Mouse (Mus musculus) forebrain, embryonic 11.5 days (tissue): ENCODE measurements around the gene Emc7. TPM values are rescaled to one million over a fixed set of nuclear protein-coding genes. Genes with fewer than 3 reads are reported as not detected.
"Not testable (repeated sequence)": the region's sequence is repeated elsewhere in the genome, so short reads cannot be mapped to it uniquely, and the experiment has no call there.

ENCODE experiments used
- ATAC-seq: fragments of 200-750 bp; cut with Nextera tagmentation; replicated peaks from 2 replicates; pipeline ENCODE4 v1.8.0; 2017; ENCODE audit warnings: moderate TSS enrichment; ENCODE audit not compliant: low FRiP score
- DNase-seq: peaks from one replicate; pipeline ENCODE4 v3.0.0-alpha.2; 2017; ENCODE audit warnings: low spot score
- H3K27ac ChIP-seq: fragments of 300-500 bp; sonication (generic); 2 replicates; pipeline ENCODE4 v1.5.1; 2014; ENCODE audit warnings: low read depth, low read length
- H3K27me3 ChIP-seq: fragments of 300-500 bp; sonication (generic); 2 replicates; pipeline ENCODE4 v1.6.1; 2014; ENCODE audit warnings: mild to moderate bottlenecking, low read length, mixed read lengths; ENCODE audit not compliant: control insufficient read depth, insufficient read depth
- H3K36me3 ChIP-seq: fragments of 300-500 bp; sonication (generic); 2 replicates; pipeline ENCODE4 v1.6.1; 2014; ENCODE audit warnings: mild to moderate bottlenecking, low read length, moderate library complexity, mixed read lengths; ENCODE audit not compliant: control insufficient read depth, insufficient read depth
- H3K4me1 ChIP-seq: fragments of 300-500 bp; sonication (generic); replicated peaks from 2 replicates; pipeline ENCODE4 v1.6.1; 2014; ENCODE audit warnings: low read length, mixed read lengths; ENCODE audit not compliant: control insufficient read depth, insufficient read depth
- H3K4me2 ChIP-seq: fragments of 300-500 bp; sonication (generic); 2 replicates; pipeline ENCODE4 v1.6.1; 2014; ENCODE audit warnings: low read depth, mild to moderate bottlenecking, low read length, moderate library complexity, mixed read lengths; ENCODE audit not compliant: severe bottlenecking
- H3K4me3 ChIP-seq: fragments of 300-500 bp; sonication (generic); 2 replicates; pipeline ENCODE4 v1.5.1; 2014; ENCODE audit warnings: low read depth, low read length
- H3K9ac ChIP-seq: fragments of 300-500 bp; sonication (generic); 2 replicates; pipeline ENCODE4 v1.6.1; 2014; ENCODE audit warnings: low read length
- H3K9me3 ChIP-seq: fragments of 300-500 bp; sonication (generic); 2 replicates; pipeline ENCODE4 v1.6.1; 2016; ENCODE audit warnings: low read length, mixed read lengths; ENCODE audit not compliant: control insufficient read depth
- WGBS: fragments of 180-500 bp; shearing (Covaris S2); extraction: QIAGEN DNeasy Blood & Tissue Kit; methylation state at CpG from one replicate; pipeline ENCODE4 v1.1.7; 2014; 5-methylcytosine and 5-hydroxymethylcytosine counted together
- polyA plus RNA-seq: library from polyadenylated mRNA; unstranded; fragments of >200 nt; fragmentation: Nextera tagmentation; extraction: Ambion mirVana; gene quantifications from 2 replicates; pipeline ENCODE4 v1.2.1, GENCODE M21; 2014

The Emc7 gene
- 9.9 and 11.6 TPM in 2 replicates for polyA plus RNA-seq

DNA sequence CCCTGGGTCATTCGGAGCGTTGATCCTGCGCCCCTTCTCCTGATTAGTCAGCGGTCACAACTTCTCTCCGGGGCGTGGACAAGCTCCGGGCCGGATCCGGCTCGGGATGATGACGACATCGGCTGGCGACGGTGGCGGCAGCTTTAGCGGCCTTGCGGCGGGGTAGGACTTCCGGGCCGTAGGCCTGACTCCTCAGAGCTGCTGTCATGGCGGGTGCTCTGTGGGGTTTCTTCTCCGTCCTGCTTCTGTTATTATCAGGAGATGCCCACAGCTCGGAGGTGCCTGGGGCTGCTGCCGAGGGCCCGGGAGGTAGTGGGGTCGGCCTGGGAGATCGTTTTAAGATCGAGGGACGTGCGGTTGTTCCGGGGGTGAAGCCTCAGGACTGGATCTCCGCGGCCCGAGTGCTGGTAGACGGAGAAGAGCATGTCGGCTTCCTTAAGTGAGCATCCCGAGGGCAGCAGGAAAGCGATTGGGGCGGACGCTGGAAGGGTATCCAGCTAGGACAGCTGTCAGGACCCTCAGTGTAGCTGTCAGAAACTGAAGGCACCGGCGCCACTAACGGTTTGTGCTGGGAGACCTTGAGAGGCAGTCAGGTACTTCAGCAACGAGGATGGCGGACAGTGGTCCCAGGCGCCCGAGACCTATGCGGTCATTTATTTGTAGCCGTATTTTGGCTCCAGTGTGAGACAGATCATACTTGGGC lies at the start of gene Emc7:
Gene Emc7, plus strand, starts transcription at position 136 of the 703 bp plus-strand sequence.
- WGBS: under 1% methylated on average over 49 of the region's 49 CpGs
- H3K27me3 ChIP-seq: no peaks in the 10 kb centered on the region
- H3K4me3 ChIP-seq: peak within 1 kb of the TSS; percentile 81
- no peaks in the 10 kb centered on the region for H3K4me1 ChIP-seq
- peak; percentile 97 for DNase-seq
- no peaks in the 10 kb centered on the region; the same call in 1 of the 2 replicates for H3K36me3 ChIP-seq
- H3K4me2 ChIP-seq: peak within 1 kb of the TSS; percentile 81
- no peaks in the 10 kb centered on the region for H3K9me3 ChIP-seq
- peak; percentile 97 for ATAC-seq
- 0 out of 2 replicates have a peak within 1 kb of the TSS, but pooled peaks have one; percentile 18 for H3K27ac ChIP-seq
- peak within 1 kb of the TSS; percentile 84 for H3K9ac ChIP-seq

DNA sequence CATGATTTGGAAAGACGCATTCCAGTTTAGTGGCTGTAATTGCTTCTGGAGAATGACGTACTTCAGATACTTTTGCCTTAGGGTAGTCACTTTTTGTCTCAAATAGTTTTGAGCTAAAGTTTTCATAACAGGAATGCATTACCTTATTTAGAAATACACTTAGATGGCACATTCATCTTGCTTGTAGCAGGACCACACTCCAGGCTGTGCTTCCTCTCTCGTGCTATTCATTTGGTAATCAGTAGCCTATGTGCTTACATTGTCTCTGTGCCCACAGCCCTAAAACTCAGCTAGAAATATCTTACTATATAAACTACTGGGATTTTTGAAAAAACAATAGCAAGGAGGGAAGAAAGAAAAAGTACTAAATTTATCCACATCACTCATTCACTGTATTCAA lies 47.8 kb upstream of the Emc7 start:
- no peaks in the 10 kb centered on the region for H3K4me1 ChIP-seq
- H3K9ac ChIP-seq: no peak overlapping the region
- H3K4me2 ChIP-seq: no peak overlapping the region
- no peak overlapping the region for H3K4me3 ChIP-seq
- DNase-seq: no peak
- H3K27ac ChIP-seq: no peak overlapping the region
- no peaks in the 10 kb centered on the region for H3K27me3 ChIP-seq
- no peaks in the 10 kb centered on the region for H3K9me3 ChIP-seq
- 91% methylated on average over 3 of the region's 3 CpGs for WGBS
- ATAC-seq: no peak
- H3K36me3 ChIP-seq: peaks cover 2% of the 10 kb centered on the region; the same call in 1 of the 2 replicates

DNA sequence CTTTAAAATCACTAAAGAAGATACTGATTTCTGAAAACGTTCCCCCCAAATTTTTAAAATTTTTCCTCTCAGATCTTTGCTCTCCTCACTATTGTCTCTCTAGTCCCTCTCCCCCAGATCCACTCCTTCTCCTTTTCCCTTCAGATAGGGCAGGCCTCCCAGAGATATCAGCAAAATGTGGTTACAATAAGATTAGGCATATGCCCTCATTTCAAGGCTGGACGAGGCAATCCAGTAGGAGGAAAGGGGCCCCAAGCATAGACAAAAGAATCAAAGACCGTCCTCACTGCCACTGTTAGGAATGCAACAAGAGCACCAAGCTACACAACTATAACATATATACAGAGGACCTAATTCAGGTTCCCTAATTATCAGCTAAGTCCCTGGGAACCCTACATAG lies 29.5 kb upstream of the Emc7 start:
- WGBS: 70% methylated on average over 3 of the region's 3 CpGs
- Histone ChIP-seq H3K36me3 (no peaks in the 10 kb centered on the region), H3K9ac (no peak overlapping the region), H3K4me1 (no peaks in the 10 kb centered on the region), H3K9me3 (no peaks in the 10 kb centered on the region), H3K4me2 (no peak overlapping the region), H3K27ac (no peak overlapping the region), H3K27me3 (no peaks in the 10 kb centered on the region), H3K4me3 (no peak overlapping the region)
- ATAC-seq: no peak
- no peak for DNase-seq

DNA sequence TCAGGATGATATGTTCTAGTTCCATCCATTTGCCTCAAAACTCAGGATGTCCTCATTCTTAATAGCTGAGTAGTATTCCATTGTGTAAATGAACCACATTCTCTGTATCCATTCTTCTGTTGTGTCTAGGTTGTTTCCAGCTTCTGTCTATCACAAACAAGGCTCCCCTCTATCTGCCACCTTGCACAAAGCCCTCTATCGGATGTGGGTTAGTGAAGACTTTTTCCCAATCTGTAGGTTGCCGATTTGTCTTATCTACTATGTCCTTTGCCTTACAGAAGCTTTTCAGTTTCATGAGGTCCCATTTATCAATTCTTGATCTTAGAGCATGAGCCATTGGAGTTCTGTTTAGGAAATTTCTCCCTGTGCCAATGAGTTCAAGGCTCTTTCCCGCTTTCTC lies 26.3 kb upstream of the Emc7 start:
- H3K9me3 ChIP-seq, H3K27ac ChIP-seq, H3K36me3 ChIP-seq, H3K4me3 ChIP-seq, H3K9ac ChIP-seq, ATAC-seq, H3K4me2 ChIP-seq, H3K4me1 ChIP-seq, DNase-seq, H3K27me3 ChIP-seq: not testable (repeated sequence)
- WGBS: 95% methylated on average over 3 of the region's 3 CpGs

DNA sequence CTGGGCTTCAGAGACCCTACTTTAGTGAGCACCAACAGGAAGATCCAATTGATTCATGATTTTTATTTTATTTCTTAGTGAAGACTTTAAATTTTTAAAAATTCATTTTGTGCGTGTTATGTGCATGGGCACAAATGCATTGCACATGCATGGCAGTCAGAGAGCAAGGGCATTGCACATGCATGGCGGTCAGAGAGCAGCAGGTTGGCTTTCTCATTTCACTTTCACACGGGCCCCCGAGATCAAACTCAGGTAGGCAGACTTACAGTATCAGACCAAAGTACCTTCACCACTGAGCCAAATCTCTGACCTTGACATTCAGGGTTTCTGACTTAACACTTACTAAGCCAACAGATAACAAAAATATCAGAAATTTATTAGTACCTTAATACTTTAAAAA lies 25.1 kb upstream of the Emc7 start:
- H3K36me3 ChIP-seq: no peaks in the 10 kb centered on the region
- no peak overlapping the region for H3K4me2 ChIP-seq
- H3K9me3 ChIP-seq: no peaks in the 10 kb centered on the region
- no peak overlapping the region for H3K4me3 ChIP-seq
- no peak overlapping the region for H3K9ac ChIP-seq
- no peaks in the 10 kb centered on the region for H3K4me1 ChIP-seq
- DNase-seq (no peak), ATAC-seq (no peak)
- WGBS: 89% methylated on average over 4 of the region's 4 CpGs
- no peaks in the 10 kb centered on the region for H3K27me3 ChIP-seq
- H3K27ac ChIP-seq: no peak overlapping the region

DNA sequence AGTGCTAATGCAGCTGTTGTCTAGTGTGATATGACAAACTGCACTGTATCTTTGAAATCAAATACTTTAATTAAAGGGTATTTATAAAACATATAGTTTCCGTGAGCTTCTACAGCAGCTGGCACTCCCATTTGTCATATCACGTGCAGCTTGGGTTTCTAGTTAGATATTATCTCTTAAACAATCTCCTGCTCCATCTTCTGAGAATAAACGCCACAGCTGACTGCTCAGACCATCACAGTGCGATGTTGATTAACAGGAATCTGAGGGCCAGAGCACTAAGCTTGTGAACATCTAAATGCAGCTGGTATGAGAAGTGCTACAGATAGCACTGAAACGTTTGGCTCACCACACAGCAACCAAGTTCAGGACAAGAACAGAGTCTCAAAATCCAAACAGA lies 24.4 kb upstream of the Emc7 start:
- no peaks in the 10 kb centered on the region for H3K4me1 ChIP-seq
- WGBS: 79% methylated on average over 5 of the region's 5 CpGs

DNA sequence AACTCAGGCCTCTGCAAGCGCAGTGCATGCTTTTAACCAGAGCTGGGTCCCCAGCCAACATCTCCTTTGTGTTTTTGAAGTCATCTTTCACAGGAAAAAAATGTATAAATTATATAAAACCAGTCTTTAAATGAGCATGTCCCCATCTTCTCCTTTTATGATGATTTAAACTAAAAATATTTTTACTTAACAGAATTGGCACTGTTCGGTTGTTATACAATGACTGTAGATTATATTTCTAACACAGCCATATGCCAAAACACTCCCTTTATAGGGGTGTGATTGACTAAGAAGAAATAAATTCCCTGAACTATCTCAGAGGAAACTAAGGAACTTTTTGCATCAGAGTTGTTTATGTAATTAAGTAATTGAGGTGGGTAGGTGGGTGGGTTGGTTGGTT lies 22.3 kb upstream of the Emc7 start:
- no peak for DNase-seq
- 94% methylated on average over 2 of the region's 2 CpGs for WGBS
- H3K4me1 ChIP-seq: no peaks in the 10 kb centered on the region
- no peaks in the 10 kb centered on the region for H3K9me3 ChIP-seq
- H3K9ac ChIP-seq: no peak overlapping the region
- H3K27me3 ChIP-seq: no peaks in the 10 kb centered on the region
- H3K27ac ChIP-seq: no peak overlapping the region
- H3K4me2 ChIP-seq: no peak overlapping the region
- H3K4me3 ChIP-seq: no peak overlapping the region
- ATAC-seq: no peak
- no peaks in the 10 kb centered on the region for H3K36me3 ChIP-seq

More for the DNA sequence above, 24.4 kb upstream of the Emc7 start:
- no peaks in the 10 kb centered on the region for H3K27me3 ChIP-seq
- no peak overlapping the region for H3K27ac ChIP-seq
- H3K9ac ChIP-seq: no peak overlapping the region
- ATAC-seq (no peak), DNase-seq (no peak)
- no peaks in the 10 kb centered on the region for H3K9me3 ChIP-seq
- no peaks in the 10 kb centered on the region for H3K36me3 ChIP-seq
- H3K4me3 ChIP-seq: no peak overlapping the region
- H3K4me2 ChIP-seq: no peak overlapping the region

DNA sequence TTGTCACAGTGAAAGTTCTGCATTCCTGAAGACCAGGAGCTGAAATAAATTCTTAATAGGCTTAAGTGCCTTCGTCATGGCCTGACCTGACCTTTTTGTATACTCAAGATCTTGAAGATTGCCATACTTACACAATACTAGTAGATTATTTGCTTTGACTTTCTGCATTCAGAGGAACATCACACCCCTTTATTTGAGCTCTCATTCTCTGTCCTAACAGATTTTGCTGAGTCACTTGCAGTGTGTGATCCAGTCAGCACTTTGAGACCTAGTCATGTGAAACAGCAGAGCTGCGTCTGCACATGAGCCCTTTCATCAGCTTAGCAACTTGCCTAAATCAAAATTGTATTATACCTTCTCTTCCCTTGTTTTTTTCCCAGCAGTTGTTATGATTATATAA lies 21.4 kb upstream of the Emc7 start:
- WGBS: 70% methylated on average over 2 of the region's 2 CpGs
- H3K9me3 ChIP-seq: no peaks in the 10 kb centered on the region
- no peak overlapping the region for H3K9ac ChIP-seq
- H3K4me1 ChIP-seq: no peaks in the 10 kb centered on the region
- DNase-seq: no peak
- H3K4me2 ChIP-seq: no peak overlapping the region
- H3K4me3 ChIP-seq: no peak overlapping the region
- ATAC-seq: no peak
- H3K27me3 ChIP-seq: no peaks in the 10 kb centered on the region
- H3K36me3 ChIP-seq: no peaks in the 10 kb centered on the region
- no peak overlapping the region for H3K27ac ChIP-seq

DNA sequence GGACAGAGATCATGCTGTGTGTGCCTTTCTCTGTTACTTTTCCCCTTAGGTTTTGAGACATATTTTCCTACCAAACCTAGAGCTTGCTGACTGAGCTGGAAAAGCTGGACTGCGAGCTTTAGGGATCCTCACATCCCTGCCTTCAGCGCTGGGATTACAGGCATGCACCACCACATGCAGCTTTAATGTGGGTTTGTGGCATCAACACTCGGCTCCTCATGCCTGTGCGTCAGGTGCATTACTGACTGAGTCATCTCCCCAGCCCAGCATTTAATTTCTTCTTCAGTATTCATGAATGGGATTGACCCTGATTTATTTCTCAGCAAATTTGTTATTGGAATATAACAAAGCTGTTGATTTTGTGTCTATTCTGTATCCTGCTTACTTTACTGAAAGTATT lies 18.5 kb upstream of the Emc7 start:
- no peaks in the 10 kb centered on the region for H3K36me3 ChIP-seq
- no peak overlapping the region for H3K4me2 ChIP-seq
- no peaks in the 10 kb centered on the region for H3K9me3 ChIP-seq
- no peak overlapping the region for H3K9ac ChIP-seq
- no peak overlapping the region for H3K4me3 ChIP-seq
- DNase-seq (no peak), ATAC-seq (no peak)
- H3K4me1 ChIP-seq: no peaks in the 10 kb centered on the region
- H3K27me3 ChIP-seq: no peaks in the 10 kb centered on the region
- 80% methylated on average over 4 of the region's 4 CpGs for WGBS
- H3K27ac ChIP-seq: no peak overlapping the region
